Mouse (Mus musculus): ENCODE results near the gene Fbh1.
A peak's percentile ranks its signal among the peaks of the same experiment; 100 is the strongest.

- TF ChIP-seq CTCF (IDR thresholded peaks at IDR 0.05; ENCODE audit: low read depth) (no peak), EP300 (IDR thresholded peaks at IDR 0.05; ENCODE audit: low read depth) (peak; percentile 63)
These were observed 64.4 kb downstream of the Fbh1 start for GRCm38 (mm10) chr2:11713021-11713420.

All from liver, postnatal 0 days (tissue).